Mouse (Mus musculus): ENCODE data around the gene Gm11037. TPM values are rescaled to one million over a fixed set of nuclear protein-coding genes. Genes with fewer than 3 reads are reported as not detected.

The Gm11037 gene
- polyA plus RNA-seq, 1 experiment, result not detected

- peaks cover 17% of the 10 kb centered on the region for H3K4me1 ChIP-seq (replicated peaks; ENCODE audit: control insufficient read depth, insufficient read depth, low read length)
- no peak within 1 kb of the TSS for H3K27ac ChIP-seq (ENCODE audit: control insufficient read depth, insufficient read depth, low read length)
- DNase-seq, result peak; percentile 78
- H3K27me3 ChIP-seq (ENCODE audit: control insufficient read depth, insufficient read depth, low read length), result no peaks in the 10 kb centered on the region
- peak within 1 kb of the TSS; percentile 79 for H3K4me3 ChIP-seq (ENCODE audit: control insufficient read depth, insufficient read depth, low read length)
- no peak for TF ChIP-seq POLR2A (IDR thresholded peaks at IDR 0.05; ENCODE audit: control insufficient read depth, extremely low read depth, insufficient read depth, low read length, poor library complexity)
- peak; percentile 90 for TF ChIP-seq CTCF (IDR thresholded peaks at IDR 0.05; ENCODE audit: borderline replicate concordance, control insufficient read depth, extremely low read depth, insufficient read depth, low read length, poor library complexity)
- H3K36me3 ChIP-seq (ENCODE audit: control insufficient read depth, insufficient read depth, low read length), result no peaks in the 10 kb centered on the region
- WGBS, result 15% methylated on average over 57 of the region's 57 CpGs
Observed at GRCm38 (mm10) chr2:131179990-131180587, 46.8 kb downstream of the Gm11037 start, which contains the start of gene Cenpb. Gene Cenpb, minus strand, starts transcription at chr2:131180067.

Other genes starting within 250 kb of the Gm11037 start
- 27.6 and 35.2 TPM in 2 replicates for gene 4930402H24Rik, start 227.1 kb upstream of the Gm11037 start, polyA plus RNA-seq (2012; rRNA removed)
- gene Atrn, start 227.0 kb upstream of the Gm11037 start, polyA plus RNA-seq (2012; rRNA removed), result 14.0 and 14.2 TPM in 2 replicates
- gene Gfra4, start 90.4 kb upstream of the Gm11037 start, polyA plus RNA-seq (2012; rRNA removed), result 12.7 and 14.3 TPM in 2 replicates
- 4.2 and 7.7 TPM in 2 replicates for gene Adam33, start 69.7 kb upstream of the Gm11037 start, polyA plus RNA-seq (2012; rRNA removed)
- gene Siglec1, start 46.7 kb upstream of the Gm11037 start, polyA plus RNA-seq (2012; rRNA removed), result 10.4 and 14.5 TPM in 2 replicates
- 3.1 and 3.5 TPM in 2 replicates for gene Hspa12b, start 6.2 kb upstream of the Gm11037 start, polyA plus RNA-seq (2012; rRNA removed)
- 108 and 135 TPM in 2 replicates for gene 1700037H04Rik, start 26.6 kb downstream of the Gm11037 start, polyA plus RNA-seq (2012; rRNA removed)
- 45.6 and 52.5 TPM in 2 replicates for gene Cenpb, start 46.6 kb downstream of the Gm11037 start, polyA plus RNA-seq (2012; rRNA removed)
- 121 and 150 TPM in 2 replicates for gene Cdc25b, start 53.5 kb downstream of the Gm11037 start, polyA plus RNA-seq (2012; rRNA removed)
- gene Spef1, start 53.8 kb downstream of the Gm11037 start, polyA plus RNA-seq (2012; rRNA removed), result 8.3 and 8.7 TPM in 2 replicates
- gene Ap5s1, start 73.6 kb downstream of the Gm11037 start, polyA plus RNA-seq (2012; rRNA removed), result 45.7 and 52.7 TPM in 2 replicates
- 53.0 and 59.8 TPM in 2 replicates for gene Mavs, start 100.6 kb downstream of the Gm11037 start, polyA plus RNA-seq (2012; rRNA removed)
- gene Pank2, start 129.0 kb downstream of the Gm11037 start, polyA plus RNA-seq (2012; rRNA removed), result 25.4 and 27.4 TPM in 2 replicates
- gene Rnf24, start 219.4 kb downstream of the Gm11037 start, polyA plus RNA-seq (2012; rRNA removed), result 2.4 and 2.9 TPM in 2 replicates